Mouse (Mus musculus) thymus, adult 2 months (tissue): ENCODE data around the gene Gm11213. TPM values are rescaled to one million over a fixed set of nuclear protein-coding genes. Genes with fewer than 3 reads are reported as not detected.

Experiments used
- DNase-seq: peaks from one replicate; pipeline ENCODE4 v3.0.0; 2021
- H3K27ac ChIP-seq: fragments of 200-500 bp; 2 replicates; pipeline ENCODE4 v1.5.1; 2012; ENCODE audit warnings: low read length, control low read depth; ENCODE audit not compliant: control insufficient read depth, insufficient read depth
- H3K27me3 ChIP-seq: fragments of 200-500 bp; 2 replicates; pipeline ENCODE4 v1.6.1; 2012; ENCODE audit warnings: mild to moderate bottlenecking, low read length, moderate library complexity, mixed read lengths; ENCODE audit not compliant: control insufficient read depth, insufficient read depth
- H3K36me3 ChIP-seq: fragments of 200-500 bp; 2 replicates; pipeline ENCODE4 v1.6.1; 2012; ENCODE audit warnings: mild to moderate bottlenecking, low read length, moderate library complexity; ENCODE audit not compliant: control insufficient read depth, insufficient read depth
- H3K4me1 ChIP-seq: fragments of 200-500 bp; replicated peaks from 2 replicates; pipeline ENCODE4 v1.6.1; 2012; ENCODE audit warnings: low read length; ENCODE audit not compliant: control insufficient read depth, insufficient read depth
- H3K4me3 ChIP-seq: fragments of 200-500 bp; 2 replicates; pipeline ENCODE4 v1.5.1; 2012; ENCODE audit warnings: mild to moderate bottlenecking, low read length, control low read depth, moderate library complexity; ENCODE audit not compliant: control insufficient read depth, insufficient read depth
- CTCF ChIP-seq: fragments of 200-500 bp; IDR thresholded peaks from 2 replicates; pipeline ENCODE4 v1.5.1; 2012; ENCODE audit warnings: mild to moderate bottlenecking, control low read depth, low read length, moderate library complexity, borderline replicate concordance; ENCODE audit not compliant: control insufficient read depth, poor library complexity, insufficient read depth; ENCODE audit errors: extremely low read depth
- POLR2A ChIP-seq: fragments of 200-500 bp; IDR thresholded peaks from 2 replicates; pipeline ENCODE4 v1.6.1; 2012; ENCODE audit warnings: mild to moderate bottlenecking, low read length, control low read depth, moderate library complexity; ENCODE audit not compliant: control insufficient read depth, poor library complexity, insufficient read depth; ENCODE audit errors: extremely low read depth
- WGBS: fragments of 180-500 bp; shearing (Covaris S2); methylation state at CpG from one replicate; pipeline ENCODE4 v1.1.7; 2018; 5-methylcytosine and 5-hydroxymethylcytosine counted together
- polyA plus RNA-seq: library from polyadenylated mRNA; depleted of rRNA; stranded (reverse); fragments of >200 nt; gene quantifications from 2 replicates; pipeline ENCODE4 v1.2.3, GENCODE M21; 2012

Gm11213 gene
- polyA plus RNA-seq, 1 experiment = not detected

- Histone ChIP-seq H3K36me3 (no peaks in the 10 kb centered on the region), H3K27me3 (no peaks in the 10 kb centered on the region), H3K4me3 (no peak overlapping the region), H3K27ac (no peak overlapping the region), H3K4me1 (no peaks in the 10 kb centered on the region)
- no peak for TF ChIP-seq CTCF
- no peak for TF ChIP-seq POLR2A
- DNase-seq = no peak
- 88% methylated on average over 6 of the region's 6 CpGs for WGBS
Observed at GRCm38 (mm10) chr4:63600786-63601185, 4.3 kb downstream of the Gm11213 start.

- Histone ChIP-seq H3K36me3 (no peaks in the 10 kb centered on the region), H3K27me3 (no peaks in the 10 kb centered on the region), H3K4me3 (no peak overlapping the region), H3K4me1 (peaks cover 11% of the 10 kb centered on the region), H3K27ac (no peak overlapping the region)
- no peak for TF ChIP-seq CTCF
- no peak for TF ChIP-seq POLR2A
- WGBS = 99% methylated on average over 4 of the region's 4 CpGs
- DNase-seq = no peak
Observed at GRCm38 (mm10) chr4:63596010-63596409, 9.1 kb downstream of the Gm11213 start.

DNA sequence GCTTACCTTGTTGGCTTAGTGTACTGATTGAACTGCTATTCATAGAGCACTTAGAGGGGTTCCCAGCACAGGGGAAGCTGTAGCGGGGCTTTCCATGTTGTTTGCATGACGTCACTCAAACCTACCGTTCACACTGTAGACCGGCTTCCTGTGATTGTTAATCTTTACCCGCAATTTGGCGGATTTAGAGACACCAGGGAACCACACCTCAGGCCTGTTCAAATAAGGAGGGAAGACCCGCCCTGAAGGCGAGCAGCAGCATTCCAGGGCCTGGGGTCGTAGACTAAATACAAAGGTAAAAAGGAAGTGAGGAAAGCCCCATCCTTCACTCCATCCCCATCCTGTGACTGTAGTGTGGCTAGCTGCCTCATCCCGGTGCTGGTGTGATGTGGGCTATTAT lies 9.8 kb downstream of the Gm11213 start:
- WGBS = 22% methylated on average over 10 of the region's 10 CpGs
- no peaks in the 10 kb centered on the region for H3K36me3 ChIP-seq
- no peak overlapping the region for H3K4me3 ChIP-seq
- no peaks in the 10 kb centered on the region for H3K27me3 ChIP-seq
- H3K4me1 ChIP-seq = peaks cover 11% of the 10 kb centered on the region
- H3K27ac ChIP-seq = no peak overlapping the region
- TF ChIP-seq POLR2A (no peak), CTCF (no peak)
- DNase-seq = no peak

- no peak overlapping the region for H3K4me3 ChIP-seq
- TF ChIP-seq POLR2A = no peak
- TF ChIP-seq CTCF = no peak
- no peak for DNase-seq
Observed at GRCm38 (mm10) chr4:63594459-63595110, 10.5 kb downstream of the Gm11213 start.

GRCm38 (mm10) chr4:63590538-63590937 lies 14.5 kb downstream of the Gm11213 start:
- H3K27me3 ChIP-seq = no peaks in the 10 kb centered on the region
- H3K4me3 ChIP-seq = no peak overlapping the region
- no peaks in the 10 kb centered on the region for H3K36me3 ChIP-seq
- no peak for TF ChIP-seq CTCF
- TF ChIP-seq POLR2A = no peak
- 18% methylated on average over 4 of the region's 4 CpGs for WGBS
- H3K27ac ChIP-seq = no peak overlapping the region
- peaks cover 11% of the 10 kb centered on the region for H3K4me1 ChIP-seq
- DNase-seq = no peak

More at GRCm38 (mm10) chr4:63594459-63595110, 10.5 kb downstream of the Gm11213 start:
- Histone ChIP-seq H3K27ac (no peak overlapping the region), H3K4me1 (peaks cover 11% of the 10 kb centered on the region), H3K36me3 (no peaks in the 10 kb centered on the region), H3K27me3 (no peaks in the 10 kb centered on the region)
- WGBS = 65% methylated on average over 5 of the region's 5 CpGs

DNA sequence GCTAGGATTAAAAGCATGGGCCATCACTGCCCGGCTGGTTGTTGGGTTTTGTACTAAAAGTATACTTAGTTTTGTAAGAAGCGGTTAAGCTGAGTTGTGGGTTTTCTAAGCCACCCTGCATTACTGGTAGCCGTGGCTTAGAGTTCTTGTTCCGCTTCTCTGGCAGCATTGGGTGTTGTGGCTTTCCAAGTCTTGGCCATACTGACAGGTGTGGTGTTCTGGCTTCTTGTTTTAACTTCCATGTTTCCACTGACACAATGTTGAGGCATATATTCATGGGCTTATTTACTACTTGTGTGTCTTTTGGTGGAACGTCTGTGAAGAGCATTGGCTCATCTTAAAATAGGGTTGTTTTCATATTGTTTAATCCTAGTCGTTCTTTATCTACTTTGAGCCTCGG lies 15.1 kb downstream of the Gm11213 start:
- H3K27me3 ChIP-seq = no peaks in the 10 kb centered on the region
- no peak for TF ChIP-seq POLR2A
- TF ChIP-seq CTCF = no peak
- no peak for DNase-seq
- no peak overlapping the region for H3K4me3 ChIP-seq
- no peaks in the 10 kb centered on the region for H3K36me3 ChIP-seq
- H3K27ac ChIP-seq = no peak overlapping the region
- peaks cover 11% of the 10 kb centered on the region for H3K4me1 ChIP-seq
- 7% methylated on average over 7 of the region's 7 CpGs for WGBS

DNA sequence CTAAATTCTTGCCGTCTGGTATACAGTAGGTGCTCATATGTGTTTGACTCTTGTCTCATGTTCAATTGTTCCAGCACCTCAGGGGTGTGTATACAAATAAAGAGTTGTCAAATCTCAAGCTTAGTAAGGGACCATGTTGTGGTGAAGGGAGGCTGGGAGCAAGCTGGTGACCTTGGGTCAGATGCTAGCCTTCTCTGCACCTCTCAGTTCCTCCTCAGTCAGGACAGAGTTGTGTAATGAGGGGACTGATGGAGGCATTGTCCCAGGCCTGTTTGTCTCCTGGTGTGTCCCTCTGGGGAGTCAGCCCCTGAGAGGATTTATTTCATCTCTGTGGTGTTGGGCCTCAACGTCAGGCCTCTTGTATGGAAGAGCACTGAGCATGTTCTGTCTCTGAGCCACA lies 18.8 kb downstream of the Gm11213 start:
- Histone ChIP-seq H3K27me3 (no peaks in the 10 kb centered on the region), H3K36me3 (no peaks in the 10 kb centered on the region), H3K4me1 (peaks cover 3% of the 10 kb centered on the region; the same call in 1 of the 2 replicates), H3K4me3 (no peak overlapping the region), H3K27ac (no peak overlapping the region)
- TF ChIP-seq POLR2A (no peak), CTCF (no peak)
- 74% methylated on average over 2 of the region's 2 CpGs for WGBS
- DNase-seq = no peak
